Mouse (Mus musculus) stomach, embryonic 14.5 days (tissue): Measurements from ENCODE around the gene Enah. TPM values are rescaled to one million over a fixed set of nuclear protein-coding genes. Genes with fewer than 3 reads are reported as not detected.
A peak's percentile ranks its signal among the peaks of the same experiment; 100 is the strongest.

Experiments used
- ATAC-seq: fragments of 200-750 bp; cut with Nextera tagmentation; 2 replicates; pipeline ENCODE4 v1.8.0; 2017; ENCODE audit warnings: low read depth, moderate TSS enrichment; ENCODE audit not compliant: insufficient number of reproducible peaks, insufficient read depth, low FRiP score
- H3K27ac ChIP-seq: fragments of 300-500 bp; sonication (generic); 2 replicates; pipeline ENCODE4 v1.5.1; 2014; ENCODE audit warnings: mild to moderate bottlenecking, low read length, moderate library complexity, mixed read lengths
- H3K27me3 ChIP-seq: fragments of 300-500 bp; sonication (generic); 2 replicates; pipeline ENCODE4 v1.6.1; 2014; ENCODE audit warnings: low read length, control low read depth, mixed read lengths; ENCODE audit not compliant: control insufficient read depth, insufficient read depth
- H3K36me3 ChIP-seq: fragments of 300-500 bp; sonication (generic); 2 replicates; pipeline ENCODE4 v1.6.1; 2014; ENCODE audit warnings: mild to moderate bottlenecking, control low read depth, low read length, moderate library complexity, mixed read lengths; ENCODE audit not compliant: control insufficient read depth, insufficient read depth
- H3K4me1 ChIP-seq: fragments of 300-500 bp; sonication (generic); 2 replicates; pipeline ENCODE4 v1.6.1; 2014; ENCODE audit warnings: low read length, control low read depth, mixed read lengths; ENCODE audit not compliant: control insufficient read depth, insufficient read depth
- H3K4me2 ChIP-seq: fragments of 300-500 bp; sonication (generic); replicated peaks from 2 replicates; pipeline ENCODE4 v1.6.1; 2014; ENCODE audit warnings: low read depth, low read length, control low read depth
- H3K4me3 ChIP-seq: fragments of 300-500 bp; sonication (generic); 2 replicates; pipeline ENCODE4 v1.5.1; 2014; ENCODE audit warnings: low read depth, low read length, control low read depth
- H3K9ac ChIP-seq: fragments of 300-500 bp; sonication (generic); replicated peaks from 2 replicates; pipeline ENCODE4 v1.6.1; 2014; ENCODE audit warnings: low read depth, mild to moderate bottlenecking, control low read depth, low read length, moderate library complexity, mixed read lengths
- H3K9me3 ChIP-seq: fragments of 300-500 bp; sonication (generic); 2 replicates; pipeline ENCODE4 v1.6.1; 2016; ENCODE audit warnings: low read depth, low read length, control low read depth; ENCODE audit not compliant: control insufficient read depth
- WGBS: fragments of 180-500 bp; shearing (Covaris S2); extraction: QIAGEN DNeasy Blood & Tissue Kit; methylation state at CpG from one replicate; pipeline ENCODE4 v1.1.7; 2014; 5-methylcytosine and 5-hydroxymethylcytosine counted together
- polyA plus RNA-seq: library from polyadenylated mRNA; unstranded; fragments of >200 nt; fragmentation: Nextera tagmentation; extraction: Ambion mirVana; gene quantifications from 2 replicates; pipeline ENCODE4 v1.2.1, GENCODE M21; 2014

Enah gene
- polyA plus RNA-seq, 1 experiment from 2014 or later = 39.2 TPM

DNA sequence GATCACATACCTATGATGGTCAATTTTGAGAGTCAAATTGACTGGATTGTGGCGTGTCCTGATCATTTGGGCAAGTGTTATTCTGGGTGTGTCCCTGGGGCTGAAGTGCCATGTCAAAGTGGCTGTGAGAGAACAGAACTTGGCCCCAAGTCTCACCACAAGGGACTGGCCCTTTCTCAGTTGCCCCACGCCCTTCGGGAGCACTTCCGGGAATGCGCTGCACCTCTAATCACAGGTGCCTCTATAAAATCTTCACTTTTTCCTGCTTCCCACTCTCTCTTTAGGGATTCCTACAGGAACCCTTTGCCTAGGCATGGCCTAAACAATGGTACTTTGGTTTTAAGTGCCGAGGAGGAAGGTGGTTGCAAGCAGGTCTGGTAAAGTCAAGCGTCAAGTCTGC lies 130.1 kb downstream of the Enah start:
- no peaks in the 10 kb centered on the region for H3K9me3 ChIP-seq
- 88% methylated on average over 7 of the region's 7 CpGs for WGBS

DNA sequence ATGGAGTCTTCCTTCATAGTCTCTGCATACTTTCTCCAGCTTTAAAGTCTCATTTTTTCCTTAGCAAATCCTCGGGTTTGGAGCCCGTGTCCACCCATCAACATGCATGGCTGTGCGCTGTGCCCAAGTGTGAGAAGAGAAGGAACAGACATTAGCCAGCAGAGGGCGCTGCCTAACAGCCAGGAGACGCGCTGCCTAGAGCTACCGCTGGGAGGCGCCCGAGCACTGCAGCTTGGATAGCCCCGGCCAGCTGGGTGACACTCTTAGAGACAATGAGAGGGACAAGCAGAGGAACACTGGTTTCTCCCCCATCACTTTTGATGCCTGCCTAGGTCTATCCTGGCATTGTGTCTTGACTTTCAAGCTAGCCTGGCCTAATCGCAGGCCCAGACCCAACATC lies 131.0 kb downstream of the Enah start:
- H3K9ac ChIP-seq = no peak overlapping the region
- ATAC-seq = peak; percentile 53; the same call in 1 of the 2 replicates
- 5% methylated on average over 11 of the region's 11 CpGs for WGBS
- no peak overlapping the region for H3K4me2 ChIP-seq
- no peak overlapping the region for H3K4me3 ChIP-seq
- H3K27me3 ChIP-seq = no peaks in the 10 kb centered on the region
- H3K9me3 ChIP-seq = no peaks in the 10 kb centered on the region
- H3K36me3 ChIP-seq = no peaks in the 10 kb centered on the region
- no peaks in the 10 kb centered on the region for H3K4me1 ChIP-seq
- H3K27ac ChIP-seq = no peak overlapping the region

More for the DNA sequence above, 130.1 kb downstream of the Enah start:
- Histone ChIP-seq H3K36me3 (no peaks in the 10 kb centered on the region), H3K4me2 (no peak overlapping the region), H3K4me1 (no peaks in the 10 kb centered on the region), H3K9ac (no peak overlapping the region), H3K27ac (no peak overlapping the region), H3K4me3 (no peak overlapping the region), H3K27me3 (no peaks in the 10 kb centered on the region)
- ATAC-seq = no peak

DNA sequence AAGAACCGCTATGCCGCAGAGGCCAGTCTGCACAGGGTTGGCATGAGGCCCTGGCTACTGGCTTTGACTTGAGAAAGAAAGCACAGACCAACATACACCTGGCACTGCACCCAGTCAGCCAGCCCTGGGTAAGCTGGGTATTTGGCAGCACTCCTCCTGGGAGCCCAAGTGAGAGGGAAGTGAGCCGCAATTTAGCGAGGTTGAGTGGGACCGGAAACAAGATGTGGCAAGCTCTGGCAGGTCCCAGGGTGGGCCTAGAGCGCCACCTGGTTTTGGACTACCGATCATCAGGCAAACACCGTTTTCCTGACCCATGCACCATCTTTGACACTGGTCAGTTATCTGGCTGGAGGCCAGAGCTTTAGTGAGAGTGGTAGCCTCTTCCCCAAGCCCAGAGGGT lies 138.3 kb downstream of the Enah start:
- H3K36me3 ChIP-seq = no peaks in the 10 kb centered on the region
- WGBS = 30% methylated on average over 8 of the region's 8 CpGs
- no peak overlapping the region for H3K27ac ChIP-seq
- H3K9ac ChIP-seq = no peak overlapping the region
- H3K27me3 ChIP-seq = no peaks in the 10 kb centered on the region
- no peaks in the 10 kb centered on the region for H3K9me3 ChIP-seq
- H3K4me1 ChIP-seq = no peaks in the 10 kb centered on the region
- H3K4me3 ChIP-seq = no peak overlapping the region
- no peak overlapping the region; the same call in 1 of the 2 replicates for H3K4me2 ChIP-seq
- ATAC-seq = peak; percentile 48; the same call in 1 of the 2 replicates

DNA sequence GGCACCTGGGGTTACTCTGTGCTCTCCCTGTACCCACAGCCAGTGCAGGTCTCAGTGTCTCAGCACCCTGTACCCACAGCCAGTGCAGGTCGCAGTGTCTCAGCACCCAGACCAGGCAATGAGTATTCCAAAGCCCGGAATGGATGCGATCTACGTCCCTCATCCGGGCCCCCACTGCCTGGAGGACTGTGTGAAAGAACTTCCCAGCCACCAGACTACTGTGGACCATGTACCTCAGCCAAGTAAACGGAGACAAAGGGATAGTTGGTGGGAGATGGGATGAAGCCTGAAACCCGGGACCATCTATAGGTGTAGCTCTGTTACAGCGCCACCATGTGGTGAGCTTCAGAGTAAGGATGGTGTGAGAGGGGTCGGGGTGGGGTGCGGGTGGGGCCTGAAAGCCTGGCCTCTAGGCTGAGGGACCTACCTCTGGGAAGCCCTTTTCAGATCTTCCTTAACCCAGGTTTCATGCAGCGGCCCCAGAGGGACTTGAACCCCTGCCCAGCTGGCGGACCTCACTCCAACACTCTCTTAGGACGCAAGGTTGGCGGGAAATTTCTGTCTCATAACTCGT lies 139.0 kb downstream of the Enah start:
- 50% methylated on average over 15 of the region's 15 CpGs for WGBS
- Histone ChIP-seq H3K36me3 (no peaks in the 10 kb centered on the region), H3K9me3 (no peaks in the 10 kb centered on the region), H3K9ac (no peak overlapping the region), H3K27ac (no peak overlapping the region), H3K4me2 (no peak overlapping the region), H3K27me3 (no peaks in the 10 kb centered on the region), H3K4me1 (no peaks in the 10 kb centered on the region), H3K4me3 (no peak overlapping the region)
- ATAC-seq = peak; percentile 25; the same call in 1 of the 2 replicates

DNA sequence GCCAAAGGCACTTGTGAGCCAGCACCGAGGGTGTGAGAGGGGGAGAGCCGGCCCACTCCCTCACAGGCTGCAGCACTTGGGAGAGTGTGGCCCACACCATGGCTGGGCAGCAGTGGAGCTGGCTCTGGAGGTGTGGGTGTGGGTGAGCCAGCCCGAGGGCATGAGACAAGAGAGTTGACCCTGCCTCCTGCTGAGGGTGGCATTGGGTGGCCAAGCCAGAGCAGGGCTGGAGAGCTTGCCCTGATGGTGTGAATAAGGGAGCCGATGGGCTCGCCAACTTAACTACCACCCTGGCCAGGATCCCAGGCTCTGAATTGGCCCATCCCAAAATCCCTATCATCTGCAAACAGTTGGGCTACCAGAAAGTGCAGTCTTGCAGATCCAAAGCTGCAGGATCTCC lies 141.4 kb downstream of the Enah start:
- H3K27me3 ChIP-seq = no peaks in the 10 kb centered on the region
- no peak overlapping the region for H3K9ac ChIP-seq
- no peak overlapping the region for H3K4me2 ChIP-seq
- no peak overlapping the region for H3K4me3 ChIP-seq
- WGBS = 78% methylated on average over 5 of the region's 5 CpGs
- H3K36me3 ChIP-seq = no peaks in the 10 kb centered on the region
- H3K4me1 ChIP-seq = no peaks in the 10 kb centered on the region
- H3K9me3 ChIP-seq = no peaks in the 10 kb centered on the region
- no peak overlapping the region for H3K27ac ChIP-seq
- ATAC-seq = no peak

DNA sequence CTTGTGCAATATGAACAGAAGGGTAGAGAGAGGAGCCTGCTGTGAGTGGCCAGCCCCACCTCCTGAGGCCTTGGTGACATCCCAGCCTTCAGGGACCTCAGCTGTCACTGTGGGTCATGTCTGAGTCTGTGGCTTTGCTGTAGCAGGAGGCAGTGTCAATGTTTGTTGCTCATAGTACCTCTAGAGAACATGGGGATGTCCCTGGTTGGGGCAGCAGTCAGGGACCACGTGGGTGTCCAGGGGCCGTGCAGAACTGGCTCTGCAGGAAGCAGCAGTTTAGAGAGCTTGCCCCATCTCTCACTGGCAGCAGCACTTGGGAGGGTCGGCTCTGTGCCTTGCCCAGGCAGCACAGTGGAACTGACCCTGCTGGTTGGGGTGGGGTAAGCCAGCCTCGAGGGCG lies 142.7 kb downstream of the Enah start:
- Histone ChIP-seq H3K9ac (no peak overlapping the region), H3K4me3 (no peak overlapping the region), H3K4me1 (no peaks in the 10 kb centered on the region), H3K27me3 (no peaks in the 10 kb centered on the region), H3K9me3 (no peaks in the 10 kb centered on the region), H3K27ac (no peak overlapping the region), H3K36me3 (no peaks in the 10 kb centered on the region), H3K4me2 (no peak overlapping the region)
- WGBS = 35% methylated on average over 5 of the region's 5 CpGs
- ATAC-seq = no peak

DNA sequence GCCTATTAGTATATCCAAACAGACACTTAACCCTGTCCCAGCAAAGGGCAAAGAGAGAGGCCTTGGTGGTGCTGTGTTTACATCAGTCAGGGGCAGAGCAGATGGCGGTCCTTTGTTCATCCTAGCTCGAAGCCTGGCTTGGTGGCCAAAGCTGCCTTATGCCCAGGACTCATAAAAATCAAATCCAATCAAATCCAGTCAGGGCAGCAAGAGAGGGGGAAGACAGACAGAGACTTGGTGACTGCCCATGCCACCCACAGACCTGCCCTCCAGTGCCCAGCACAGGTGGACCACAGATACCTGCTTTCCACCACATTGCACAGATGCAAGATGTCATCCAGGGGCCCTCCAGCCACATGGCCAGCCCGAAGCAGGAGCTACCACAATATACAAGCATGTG lies 143.1 kb downstream of the Enah start:
- Histone ChIP-seq H3K4me2 (no peak overlapping the region), H3K9ac (no peak overlapping the region), H3K4me1 (no peaks in the 10 kb centered on the region), H3K27ac (no peak overlapping the region), H3K9me3 (no peaks in the 10 kb centered on the region), H3K4me3 (no peak overlapping the region), H3K36me3 (no peaks in the 10 kb centered on the region), H3K27me3 (no peaks in the 10 kb centered on the region)
- no peak for ATAC-seq
- WGBS = 56% methylated on average over 3 of the region's 3 CpGs

DNA sequence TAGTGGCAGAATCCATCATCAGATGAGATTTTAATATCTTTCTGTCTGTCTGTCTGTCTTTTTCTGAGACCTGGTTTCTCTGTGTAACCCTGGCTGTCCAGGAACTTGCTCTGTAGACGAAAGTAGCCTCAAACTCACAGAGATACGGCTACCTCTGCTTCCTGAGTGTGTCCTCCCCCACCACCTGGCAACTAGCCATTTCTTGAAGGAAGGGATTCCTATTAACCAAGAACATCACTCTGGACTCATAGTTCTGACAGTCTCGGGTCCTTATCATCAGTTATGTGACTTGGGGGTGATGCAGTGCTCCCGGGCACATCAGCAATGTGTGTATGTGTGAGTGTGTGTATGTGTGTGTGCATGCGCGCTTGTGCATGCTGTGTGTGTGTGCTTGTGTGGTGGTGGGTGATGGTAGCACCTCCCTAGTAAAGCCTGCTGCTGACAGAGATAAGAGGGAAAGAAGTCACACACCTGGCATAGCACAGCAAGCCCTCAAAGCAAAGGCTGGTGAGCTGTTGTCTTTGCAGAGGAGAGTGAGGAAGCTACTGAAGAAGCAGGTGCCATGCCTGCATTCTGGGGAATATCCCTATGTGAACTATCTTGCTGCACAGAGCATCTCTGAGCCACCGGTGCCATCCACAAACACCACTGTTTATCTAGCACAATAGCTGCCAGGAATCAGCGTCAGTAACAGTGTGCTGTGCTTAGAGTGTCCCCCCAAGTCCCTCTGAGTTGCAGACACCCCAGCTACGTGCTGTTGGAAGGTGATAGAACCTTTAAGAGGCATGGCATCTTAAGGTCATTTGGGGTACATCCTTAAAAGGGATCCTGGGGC lies 146.5 kb downstream of the Enah start:
- no peak overlapping the region for H3K4me2 ChIP-seq
- H3K9me3 ChIP-seq = no peaks in the 10 kb centered on the region
- H3K27ac ChIP-seq = no peak overlapping the region
- whole genome bisulfite sequencing = 68% methylated on average over 9 of the region's 9 CpGs
- no peaks in the 10 kb centered on the region for H3K27me3 ChIP-seq
- no peak for ATAC-seq
- no peak overlapping the region for H3K9ac ChIP-seq
- H3K4me3 ChIP-seq = no peak overlapping the region
- no peaks in the 10 kb centered on the region for H3K4me1 ChIP-seq
- no peaks in the 10 kb centered on the region for H3K36me3 ChIP-seq
